8 mouse cellular contexts compared by ENCODE assay signal in genomic region chr16:30601946-30602345, GRCm38 (mm10). TPM values are rescaled to one million over a fixed set of nuclear protein-coding genes. Genes with fewer than 3 reads are reported as not detected.
DNase-seq lines count a peak whose midpoint lies in the region; ATAC-seq and TF ChIP-seq lines count a peak whose summit lies in the region.

No protein-coding gene starts in this region.

- H3K4me2 ChIP-seq in heart, embryonic 11.5 days = peak overlapping the region; percentile 82
- peak overlapping the region; percentile 96 for H3K4me2 ChIP-seq in midbrain, postnatal 0 days (ENCODE audit: low read depth, low read length, poor library complexity, severe bottlenecking)

- no peak for TF ChIP-seq POLR2A in thymus, adult 2 months (IDR thresholded peaks at IDR 0.05; ENCODE audit: control insufficient read depth, extremely low read depth, insufficient read depth, low read length, poor library complexity)

- no peak for ATAC-seq in heart, embryonic 11.5 days (replicated peaks; ENCODE audit: insufficient number of reproducible peaks, low FRiP score, low TSS enrichment)
- ATAC-seq in midbrain, postnatal 0 days (ENCODE audit: low FRiP score) = no peak
- ATAC-seq in erythroblast, adult 5-6 weeks (replicated peaks; ENCODE audit: low FRiP score, poor library complexity, severe bottlenecking) = no peak
- ATAC-seq in megakaryocyte progenitor cell, adult 5-6 weeks (replicated peaks; ENCODE audit: poor library complexity) = no peak

- H3K9ac ChIP-seq in heart, embryonic 11.5 days (ENCODE audit: low read depth, low read length) = peak overlapping the region; percentile 65
- H3K9ac ChIP-seq in midbrain, postnatal 0 days (replicated peaks; ENCODE audit: low read length, poor library complexity, severe bottlenecking) = no peak overlapping the region

- peak overlapping the region; percentile 74 for H3K4me3 ChIP-seq in thymus, adult 2 months (ENCODE audit: control insufficient read depth, insufficient read depth, low read length)
- H3K4me3 ChIP-seq in heart, embryonic 11.5 days (ENCODE audit: low read depth, low read length) = peak overlapping the region; percentile 78
- peak overlapping the region; percentile 52 for H3K4me3 ChIP-seq in midbrain, postnatal 0 days (ENCODE audit: low read depth, low read length)

- no peaks in the 10 kb centered on the region for H3K9me3 ChIP-seq in heart, embryonic 11.5 days (replicated peaks; ENCODE audit: control insufficient read depth, low read length)
- no peaks in the 10 kb centered on the region for H3K9me3 ChIP-seq in midbrain, postnatal 0 days (ENCODE audit: low read length)

- DNase-seq in thymus, adult 2 months = no peak
- DNase-seq in thymus, adult 18-20 months = no peak
- peak; percentile 32 to 44 for DNase-seq in kidney, postnatal 4 days
- DNase-seq in midbrain, postnatal 0 days (ENCODE audit: low spot score) = no peak
- no peak for DNase-seq in retina, postnatal 1 day

- H3K27ac ChIP-seq in thymus, adult 2 months (ENCODE audit: control insufficient read depth, insufficient read depth, low read length) = peak overlapping the region; percentile 42
- H3K27ac ChIP-seq in heart, embryonic 11.5 days (ENCODE audit: low read depth, low read length) = peak overlapping the region; percentile 73
- no peak overlapping the region for H3K27ac ChIP-seq in midbrain, postnatal 0 days (ENCODE audit: low read depth, low read length)

- no peaks in the 10 kb centered on the region for H3K36me3 ChIP-seq in thymus, adult 2 months (ENCODE audit: control insufficient read depth, insufficient read depth, low read length)
- H3K36me3 ChIP-seq in heart, embryonic 11.5 days (ENCODE audit: control insufficient read depth, insufficient read depth, low read length) = no peaks in the 10 kb centered on the region
- no peaks in the 10 kb centered on the region for H3K36me3 ChIP-seq in midbrain, postnatal 0 days (ENCODE audit: insufficient read depth, low read length)

- H3K4me1 ChIP-seq in thymus, adult 2 months (replicated peaks; ENCODE audit: control insufficient read depth, insufficient read depth, low read length) = peaks cover 33% of the 10 kb centered on the region
- H3K4me1 ChIP-seq in heart, embryonic 11.5 days (ENCODE audit: control insufficient read depth, insufficient read depth, low read length) = peaks cover 45% of the 10 kb centered on the region
- 0 out of 2 replicates have a peak, but pooled peaks cover 4% of the 10 kb centered on the region for H3K4me1 ChIP-seq in midbrain, postnatal 0 days (ENCODE audit: insufficient read depth, low read length)

- TF ChIP-seq CTCF in thymus, adult 2 months (IDR thresholded peaks at IDR 0.05; ENCODE audit: borderline replicate concordance, control insufficient read depth, extremely low read depth, insufficient read depth, low read length, poor library complexity) = no peak
- no peak for TF ChIP-seq CTCF in midbrain, postnatal 0 days (IDR thresholded peaks at IDR 0.05)

- WGBS in thymus, adult 2 months = 35% methylated on average over 7 of the region's 7 CpGs
- 21% methylated on average over 7 of the region's 7 CpGs for WGBS in heart, embryonic 11.5 days (ENCODE audit: insufficient replicate concordance)
- 32% methylated on average over 7 of the region's 7 CpGs for WGBS in midbrain, postnatal 0 days

- H3K27me3 ChIP-seq in thymus, adult 2 months (ENCODE audit: control insufficient read depth, insufficient read depth, low read length) = no peaks in the 10 kb centered on the region; the same call in 1 of the 2 replicates
- no peaks in the 10 kb centered on the region for H3K27me3 ChIP-seq in heart, embryonic 11.5 days (ENCODE audit: control insufficient read depth, insufficient read depth, low read length)
- peaks cover 19% of the 10 kb centered on the region for H3K27me3 ChIP-seq in midbrain, postnatal 0 days (ENCODE audit: insufficient read depth, low read length)

RNA-seq across cellular contexts. Expression of gene Fam43a, which starts 2.4 kb away (rescaled TPM):
- polyA plus RNA-seq in thymus, adult 2 months (2012; rRNA removed) = 17.0 and 22.3 TPM in 2 replicates
- polyA plus RNA-seq in heart, embryonic 11.5 days (2014; fragmentation: Nextera tagmentation; extraction: Ambion mirVana) = 5.7 and 6.6 TPM in 2 replicates
- 21.1 and 22.3 TPM in 2 replicates for total RNA-seq in midbrain, postnatal 0 days (2014; rRNA removed)
- 10.1 and 11.5 TPM in 2 replicates for polyA plus RNA-seq in midbrain, postnatal 0 days (2015; fragmentation: Nextera tagmentation; extraction: Ambion mirVana)
- total RNA-seq in erythroblast, adult 5-6 weeks (2015; ENCODE audit: low replicate concordance) = 0.58 and 0.63 TPM in 2 replicates
- 0.84 and 1.4 TPM in 2 replicates for total RNA-seq in erythroblast, adult 5-6 weeks (2017; ENCODE audit: low replicate concordance)
- total RNA-seq in megakaryocyte progenitor cell, adult 5-6 weeks (2015) = 5.5 and 6.5 TPM in 2 replicates
- total RNA-seq in megakaryocyte progenitor cell, adult 5-6 weeks (2017) = 8.8 and 11.2 TPM in 2 replicates

RNA-seq across cellular contexts. Expression of gene Lsg1, which starts 14.6 kb away (rescaled TPM):
- 17.4 and 20.0 TPM in 2 replicates for polyA plus RNA-seq in thymus, adult 2 months (2012; rRNA removed)
- 47.8 and 51.3 TPM in 2 replicates for polyA plus RNA-seq in heart, embryonic 11.5 days (2014; fragmentation: Nextera tagmentation; extraction: Ambion mirVana)
- total RNA-seq in midbrain, postnatal 0 days (2014; rRNA removed) = 16.5 and 17.5 TPM in 2 replicates
- polyA plus RNA-seq in midbrain, postnatal 0 days (2015; fragmentation: Nextera tagmentation; extraction: Ambion mirVana) = 38.1 and 43.7 TPM in 2 replicates
- total RNA-seq in erythroblast, adult 5-6 weeks (2015; ENCODE audit: low replicate concordance) = 9.2 and 11.5 TPM in 2 replicates
- 18.0 and 36.7 TPM in 2 replicates for total RNA-seq in erythroblast, adult 5-6 weeks (2017; ENCODE audit: low replicate concordance)
- 36.4 and 42.8 TPM in 2 replicates for total RNA-seq in megakaryocyte progenitor cell, adult 5-6 weeks (2015)
- total RNA-seq in megakaryocyte progenitor cell, adult 5-6 weeks (2017) = 69.8 and 74.7 TPM in 2 replicates

RNA-seq across cellular contexts. Expression of gene Tmem44, which starts 51.3 kb away (rescaled TPM):
- 1.4 and 3.1 TPM in 2 replicates for polyA plus RNA-seq in thymus, adult 2 months (2012; rRNA removed)
- polyA plus RNA-seq in heart, embryonic 11.5 days (2014; fragmentation: Nextera tagmentation; extraction: Ambion mirVana) = 16.4 and 17.2 TPM in 2 replicates
- 114 and 124 TPM in 2 replicates for total RNA-seq in midbrain, postnatal 0 days (2014; rRNA removed)
- polyA plus RNA-seq in midbrain, postnatal 0 days (2015; fragmentation: Nextera tagmentation; extraction: Ambion mirVana) = 64.3 and 67.7 TPM in 2 replicates
- 0.21 TPM in 1 of 2 replicates, not detected in the other for total RNA-seq in erythroblast, adult 5-6 weeks (2015; ENCODE audit: low replicate concordance)
- 0.70 and 0.77 TPM in 2 replicates for total RNA-seq in erythroblast, adult 5-6 weeks (2017; ENCODE audit: low replicate concordance)
- total RNA-seq in megakaryocyte progenitor cell, adult 5-6 weeks (2015) = 0.27 TPM in 1 of 2 replicates, not detected in the other
- total RNA-seq in megakaryocyte progenitor cell, adult 5-6 weeks (2017) = 0.12 and 0.51 TPM in 2 replicates

Comparison
In these comparisons a context has a peak if more than half of its experiments do, and no peak if none do; other contexts are left out.
1. DNase-seq: peak in kidney, postnatal 4 days (2 of 2); none in thymus, adult 2 months (single experiment), thymus, adult 18-20 months (0 of 2), midbrain, postnatal 0 days (single experiment) and retina, postnatal 1 day (single experiment).
2. RNA of gene Tmem44, which starts 51.3 kb away (total RNA-seq): 114 to 124 TPM in midbrain, postnatal 0 days; 0.21 to 0.77 TPM in erythroblast, adult 5-6 weeks and 0.12 to 0.51 TPM in megakaryocyte progenitor cell, adult 5-6 weeks; every median in the first group is over 10 times any median in the second.
3. Peak in every context shown above with its lines, with median percentiles within 50 percentile points of each other: H3K4me3 ChIP-seq.